13 mouse cellular contexts compared by ENCODE assay signal in the genomic region with DNA sequence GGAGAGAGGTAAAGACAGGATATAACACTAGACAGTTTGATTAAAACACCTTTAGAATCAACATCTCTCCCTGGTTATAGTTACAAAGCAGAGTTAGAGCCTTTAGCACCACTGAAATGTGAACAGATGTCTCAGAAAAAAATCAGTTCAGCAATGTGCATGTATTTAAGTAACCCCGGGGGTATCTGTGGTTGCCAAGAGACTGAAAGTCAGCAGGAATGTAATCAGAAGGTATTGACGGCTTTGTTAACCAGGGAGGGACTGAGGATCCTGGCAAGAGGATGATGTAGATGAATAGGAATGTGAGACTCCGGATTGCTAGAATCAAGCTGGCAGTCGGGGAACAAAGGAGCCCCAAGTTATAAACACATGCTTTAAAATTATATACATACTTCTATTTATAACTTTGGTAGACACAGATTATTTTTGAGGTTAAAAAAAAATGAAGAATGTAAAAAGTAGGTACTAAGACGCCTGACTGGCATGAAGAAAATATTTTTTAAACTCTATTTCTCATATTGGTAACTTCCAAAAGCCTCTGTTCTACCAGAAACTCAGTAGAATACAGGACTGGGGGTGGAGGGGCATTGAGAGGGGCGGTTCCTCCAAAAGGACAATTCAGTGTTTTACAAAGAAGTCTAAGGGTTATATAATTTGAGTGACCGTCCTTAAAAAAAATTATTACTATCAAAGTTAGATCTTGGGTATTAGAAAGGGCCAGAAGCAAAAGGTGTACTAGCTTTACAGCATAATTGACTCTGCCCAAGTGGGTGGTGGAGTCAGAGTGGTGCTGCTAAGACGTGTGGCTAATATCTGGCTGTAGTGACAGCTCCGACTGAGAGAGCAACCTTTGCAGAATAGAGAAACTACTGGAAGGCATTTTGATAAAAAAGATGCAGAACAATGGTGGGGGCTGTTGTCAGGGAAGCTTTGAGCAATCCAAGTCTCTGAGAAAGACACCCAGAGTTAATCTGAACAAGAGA.
DNase-seq lines count a peak whose midpoint lies in the region; ATAC-seq and TF ChIP-seq lines count a peak whose summit lies in the region.
"Had no signal": no experiment of that assay in that cellular context is flagged by ENCODE, and none has a peak within 500 bp of the region (broad histone marks: within the 10 kb centered on the region; RNA-seq: fewer than 3 reads in every experiment).

No protein-coding gene starts in this region.

- H3K4me2 ChIP-seq in hindbrain, embryonic 11.5 days (replicated peaks; ENCODE audit: low read depth, low read length): no peak overlapping the region
- no peak overlapping the region for H3K4me2 ChIP-seq in hindbrain, embryonic 13.5 days
- H3K4me2 ChIP-seq: embryonic facial prominence, embryonic 15.5 days; lung, embryonic 15.5 days; neural tube, embryonic 12.5 days had no signal

- WGBS in hindbrain, embryonic 11.5 days: 27% methylated on average over 9 of the region's 9 CpGs
- 18% methylated on average over 9 of the region's 9 CpGs for WGBS in hindbrain, embryonic 13.5 days

- H3K36me3 ChIP-seq in hindbrain, embryonic 11.5 days (ENCODE audit: control insufficient read depth, insufficient read depth, low read length): no peaks in the 10 kb centered on the region
- no peaks in the 10 kb centered on the region for H3K36me3 ChIP-seq in hindbrain, embryonic 13.5 days
- H3K36me3 ChIP-seq: embryonic facial prominence, embryonic 15.5 days; lung, embryonic 15.5 days; neural tube, embryonic 12.5 days had no signal

- peaks cover 4% of the 10 kb centered on the region; the same call in 1 of the 2 replicates for H3K4me1 ChIP-seq in hindbrain, embryonic 11.5 days (replicated peaks; ENCODE audit: control insufficient read depth, insufficient read depth, low read length)
- peaks cover 41% of the 10 kb centered on the region for H3K4me1 ChIP-seq in hindbrain, embryonic 13.5 days (replicated peaks)
- H3K4me1 ChIP-seq: embryonic facial prominence, embryonic 15.5 days had no signal

- no peak overlapping the region for H3K9ac ChIP-seq in hindbrain, embryonic 11.5 days (ENCODE audit: low read depth, low read length)
- H3K9ac ChIP-seq in hindbrain, embryonic 13.5 days: no peak overlapping the region
- H3K9ac ChIP-seq: embryonic facial prominence, embryonic 15.5 days; lung, embryonic 15.5 days; neural tube, embryonic 12.5 days had no signal

- peak; percentile 67 for DNase-seq in hindbrain, embryonic 11.5 days (ENCODE audit: low spot score)
- DNase-seq in embryo, embryonic 11 days: peak; percentile 75
- peak; percentile 80 for DNase-seq in forelimb bud, embryonic 11.5 days (ENCODE audit: low read depth, low spot score)
- DNase-seq in retina, embryonic 14.5 days (ENCODE audit: low spot score): peak; percentile 46
- DNase-seq in kidney, postnatal 25 days: no peak
- DNase-seq in layer of hippocampus, adult 2 months (ENCODE audit: low spot score in 2 of 2): no peak
- DNase-seq: kidney, adult 11 months; layer of hippocampus, postnatal 36 days; thymus, postnatal 4 days had no signal

- H3K27ac ChIP-seq in hindbrain, embryonic 11.5 days (ENCODE audit: low read depth, low read length): peak overlapping the region; percentile 63; the same call in 1 of the 2 replicates
- no peak overlapping the region for H3K27ac ChIP-seq in hindbrain, embryonic 13.5 days
- no peak overlapping the region for H3K27ac ChIP-seq in layer of hippocampus, adult 2 months
- H3K27ac ChIP-seq: embryonic facial prominence, embryonic 15.5 days; lung, embryonic 15.5 days; neural tube, embryonic 12.5 days had no signal

- H3K9me3 ChIP-seq in hindbrain, embryonic 11.5 days (ENCODE audit: control insufficient read depth, low read length): no peaks in the 10 kb centered on the region
- no peaks in the 10 kb centered on the region for H3K9me3 ChIP-seq in hindbrain, embryonic 13.5 days
- H3K9me3 ChIP-seq: embryonic facial prominence, embryonic 15.5 days; lung, embryonic 15.5 days; neural tube, embryonic 12.5 days had no signal

- no peak overlapping the region for H3K4me3 ChIP-seq in hindbrain, embryonic 11.5 days (ENCODE audit: low read depth, low read length)
- H3K4me3 ChIP-seq in hindbrain, embryonic 13.5 days: no peak overlapping the region
- H3K4me3 ChIP-seq in layer of hippocampus, adult 2 months: no peak overlapping the region
- H3K4me3 ChIP-seq: embryonic facial prominence, embryonic 15.5 days; lung, embryonic 15.5 days; neural tube, embryonic 12.5 days had no signal

- ATAC-seq in hindbrain, embryonic 11.5 days (ENCODE audit: low FRiP score): peak; percentile 73
- no peak for ATAC-seq in hindbrain, embryonic 13.5 days (ENCODE audit: low FRiP score)

- H3K27me3 ChIP-seq in hindbrain, embryonic 11.5 days (ENCODE audit: control insufficient read depth, insufficient read depth, low read length): no peaks in the 10 kb centered on the region
- no peaks in the 10 kb centered on the region for H3K27me3 ChIP-seq in hindbrain, embryonic 13.5 days
- H3K27me3 ChIP-seq: embryonic facial prominence, embryonic 15.5 days; lung, embryonic 15.5 days; neural tube, embryonic 12.5 days had no signal

- no peak for TF ChIP-seq CTCF in layer of hippocampus, adult 2 months (conservative IDR thresholded peaks at IDR 0.05)

Comparison
In these comparisons a context has a peak if more than half of its experiments do, and no peak if none do; other contexts are left out.
1. DNase-seq: peak in hindbrain, embryonic 11.5 days (single experiment), embryo, embryonic 11 days (single experiment), forelimb bud, embryonic 11.5 days (single experiment) and retina, embryonic 14.5 days (single experiment); none in kidney, postnatal 25 days (0 of 2) and layer of hippocampus, adult 2 months (0 of 2).